Mouse (Mus musculus) liver, postnatal 0 days (tissue): ENCODE data around the gene Anks1. TPM values are rescaled to one million over a fixed set of nuclear protein-coding genes. Genes with fewer than 3 reads are reported as not detected.
"Not testable (repeated sequence)": the region's sequence is repeated elsewhere in the genome, so short reads cannot be mapped to it uniquely, and the experiment has no call there.

Experiments
- ATAC-seq: fragments of 200-750 bp; cut with Nextera tagmentation; 2 replicates; pipeline ENCODE4 v1.8.0; 2017; ENCODE audit warnings: mild to moderate bottlenecking, moderate library complexity
- DNase-seq: peaks from one replicate; pipeline ENCODE4 v3.0.0-alpha.2; 2016
- H3K27ac ChIP-seq: fragments of 300-500 bp; sonication (generic); 2 replicates; pipeline ENCODE4 v1.5.1; 2014; ENCODE audit warnings: antibody characterized with exemption, moderate library complexity, mild to moderate bottlenecking, low read depth
- H3K27me3 ChIP-seq: fragments of 300-500 bp; sonication (generic); 2 replicates; pipeline ENCODE4 v1.6.1; 2014; ENCODE audit warnings: low read length, control low read depth, mixed read lengths; ENCODE audit not compliant: insufficient read depth
- H3K36me3 ChIP-seq: fragments of 300-500 bp; sonication (generic); replicated peaks from 2 replicates; pipeline ENCODE4 v1.6.1; 2014; ENCODE audit warnings: mild to moderate bottlenecking, control low read depth, low read length, moderate library complexity, mixed read lengths; ENCODE audit not compliant: insufficient read depth
- H3K4me1 ChIP-seq: fragments of 300-500 bp; sonication (generic); 2 replicates; pipeline ENCODE4 v1.6.1; 2014; ENCODE audit warnings: antibody characterized with exemption, mild to moderate bottlenecking, control low read depth; ENCODE audit not compliant: insufficient read depth
- H3K4me2 ChIP-seq: fragments of 300-500 bp; sonication (generic); 2 replicates; pipeline ENCODE4 v1.6.1; 2014; ENCODE audit warnings: low read depth, mild to moderate bottlenecking, low read length, moderate library complexity, mixed read lengths
- H3K4me3 ChIP-seq: fragments of 300-500 bp; sonication (generic); 2 replicates; pipeline ENCODE4 v1.5.1; 2014; ENCODE audit warnings: low read depth, low read length
- H3K9ac ChIP-seq: fragments of 300-500 bp; sonication (generic); replicated peaks from 2 replicates; pipeline ENCODE4 v1.6.1; 2014; ENCODE audit warnings: mild to moderate bottlenecking, moderate library complexity
- H3K9me3 ChIP-seq: fragments of 300-500 bp; sonication (generic); 2 replicates; pipeline ENCODE4 v1.6.1; 2016; ENCODE audit warnings: mild to moderate bottlenecking, control low read depth, low read length, mixed read lengths
- CTCF ChIP-seq: sonication (generic); IDR thresholded peaks from 2 replicates; pipeline ENCODE4 v1.5.1; 2016; ENCODE audit warnings: antibody characterized with exemption, low read depth
- EP300 ChIP-seq: IDR thresholded peaks from 2 replicates; pipeline ENCODE4 v1.6.1; 2016; ENCODE audit warnings: antibody characterized with exemption, low read depth, mild to moderate bottlenecking
- WGBS: fragments of 180-500 bp; shearing (Covaris S2); extraction: QIAGEN DNeasy Blood & Tissue Kit; methylation state at CpG from one replicate; pipeline ENCODE4 v1.1.7; 2014; ENCODE audit not compliant: insufficient replicate concordance; 5-methylcytosine and 5-hydroxymethylcytosine counted together
- polyA plus RNA-seq: library from polyadenylated mRNA; unstranded; fragments of >200 nt; fragmentation: Nextera tagmentation; extraction: Ambion mirVana; gene quantifications from 2 replicates; pipeline ENCODE4 v1.2.1, GENCODE M21; 2015

Gene Anks1
- polyA plus RNA-seq, 1 experiment from 2014 or later, result 3.0 TPM

DNA sequence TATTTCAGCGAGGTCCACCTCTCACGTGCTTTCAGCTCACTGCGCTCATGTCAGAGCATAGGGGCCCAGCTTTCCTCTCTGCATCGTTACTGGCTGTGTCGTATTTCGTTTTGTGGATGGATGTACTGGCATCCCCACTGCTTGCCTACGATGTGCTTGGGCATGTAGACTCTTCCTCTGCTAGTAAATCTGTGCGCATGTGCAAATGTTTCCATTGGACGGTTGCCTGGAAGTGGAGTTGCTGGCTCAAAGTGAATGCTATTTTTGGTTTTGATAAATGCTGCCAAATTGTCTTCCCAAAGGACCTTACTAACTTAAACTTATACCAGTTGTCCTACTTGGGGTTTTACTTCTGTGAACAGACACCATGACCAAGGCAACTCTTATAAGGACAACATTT lies 62.4 kb downstream of the Anks1 start:
- Histone ChIP-seq H3K4me3 (no peak overlapping the region), H3K36me3 (peaks cover 10% of the 10 kb centered on the region), H3K27me3 (no peaks in the 10 kb centered on the region), H3K27ac (no peak overlapping the region), H3K9ac (no peak overlapping the region), H3K9me3 (no peaks in the 10 kb centered on the region), H3K4me2 (no peak overlapping the region), H3K4me1 (peaks cover 4% of the 10 kb centered on the region)
- TF ChIP-seq CTCF (no peak), EP300 (no peak)
- ATAC-seq (no peak), DNase-seq (no peak)
- 82% methylated on average over 9 of the region's 9 CpGs for WGBS

GRCm38 (mm10) chr17:27973337-27973736 lies 64.2 kb downstream of the Anks1 start:
- Histone ChIP-seq H3K9ac (no peak overlapping the region), H3K36me3 (peaks cover 25% of the 10 kb centered on the region), H3K4me3 (no peak overlapping the region), H3K4me2 (no peak overlapping the region), H3K27ac (no peak overlapping the region), H3K27me3 (no peaks in the 10 kb centered on the region), H3K4me1 (peaks cover 4% of the 10 kb centered on the region; the same call in 1 of the 2 replicates), H3K9me3 (no peaks in the 10 kb centered on the region)
- no peak for DNase-seq
- ATAC-seq, result no peak
- 70% methylated on average over 4 of the region's 4 CpGs for WGBS
- TF ChIP-seq CTCF (no peak), EP300 (no peak)

DNA sequence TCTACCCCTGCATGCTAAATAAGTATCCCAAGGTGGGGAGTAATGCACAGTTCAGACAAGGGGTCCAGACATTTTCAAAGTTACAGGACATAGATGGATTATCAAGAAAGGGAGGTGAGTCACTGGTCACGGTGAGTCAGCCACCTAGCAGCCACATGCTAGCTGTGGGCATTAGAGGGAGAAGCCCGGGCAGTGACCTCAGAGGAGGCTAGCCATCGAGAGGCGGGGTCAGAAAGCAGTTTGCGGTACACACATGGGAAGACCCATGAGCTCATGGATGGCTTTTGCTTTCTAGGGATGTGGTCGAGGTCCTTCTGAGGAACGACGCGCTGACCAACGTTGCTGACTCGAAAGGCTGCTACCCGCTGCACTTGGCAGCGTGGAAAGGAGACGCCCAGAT lies 67.2 kb downstream of the Anks1 start:
- H3K9me3 ChIP-seq, result no peaks in the 10 kb centered on the region
- no peak overlapping the region for H3K4me2 ChIP-seq
- H3K36me3 ChIP-seq, result peaks cover 28% of the 10 kb centered on the region
- ATAC-seq (no peak), DNase-seq (no peak)
- H3K9ac ChIP-seq, result no peak overlapping the region
- no peaks in the 10 kb centered on the region for H3K27me3 ChIP-seq
- WGBS, result 91% methylated on average over 14 of the region's 14 CpGs
- H3K4me3 ChIP-seq, result no peak overlapping the region
- TF ChIP-seq EP300, result no peak
- TF ChIP-seq CTCF, result no peak
- peaks cover 3% of the 10 kb centered on the region; the same call in 1 of the 2 replicates for H3K4me1 ChIP-seq
- no peak overlapping the region for H3K27ac ChIP-seq

- ATAC-seq (no peak), DNase-seq (no peak)
- Histone ChIP-seq H3K4me2 (no peak overlapping the region), H3K9ac (no peak overlapping the region), H3K4me1 (peaks cover 3% of the 10 kb centered on the region; the same call in 1 of the 2 replicates), H3K36me3 (peaks cover 28% of the 10 kb centered on the region), H3K4me3 (no peak overlapping the region), H3K27ac (no peak overlapping the region), H3K27me3 (no peaks in the 10 kb centered on the region), H3K9me3 (no peaks in the 10 kb centered on the region)
- TF ChIP-seq EP300 (no peak), CTCF (no peak)
- 88% methylated on average over 3 of the region's 3 CpGs for WGBS
Observed at GRCm38 (mm10) chr17:27977008-27977636, 68.0 kb downstream of the Anks1 start.

DNA sequence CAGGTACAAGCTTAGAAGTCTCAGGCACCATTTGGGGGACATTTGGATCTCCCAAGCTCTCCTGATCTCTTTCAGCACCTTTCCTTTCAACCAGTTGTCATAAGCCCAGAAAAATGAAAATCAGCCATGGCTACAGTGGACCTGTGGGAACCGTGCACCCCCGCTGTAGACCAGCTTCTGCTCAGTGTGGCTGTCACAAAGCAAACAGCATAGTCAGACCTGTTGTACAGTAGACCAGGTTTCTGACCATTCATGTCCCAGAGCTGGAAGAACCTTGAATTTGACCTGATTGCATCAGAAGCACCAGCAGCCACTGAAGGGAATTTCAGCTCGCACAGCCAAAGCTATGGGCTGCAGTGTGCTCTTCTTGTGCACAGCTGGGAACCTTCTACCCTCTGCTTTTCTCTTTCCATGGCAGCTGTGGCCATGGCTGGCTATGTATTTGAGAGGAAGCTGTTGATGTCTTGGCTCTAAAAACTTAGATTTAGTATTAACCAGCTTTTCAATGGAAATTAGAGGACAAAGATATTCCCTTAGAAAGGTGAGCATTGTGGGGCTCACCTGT lies 71.4 kb downstream of the Anks1 start:
- 64% methylated on average over 3 of the region's 3 CpGs for WGBS
- Histone ChIP-seq H3K27ac (no peak overlapping the region), H3K36me3 (peaks cover 31% of the 10 kb centered on the region), H3K4me3 (no peak overlapping the region), H3K4me2 (no peak overlapping the region), H3K27me3 (no peaks in the 10 kb centered on the region), H3K9me3 (no peaks in the 10 kb centered on the region), H3K4me1 (peaks cover 3% of the 10 kb centered on the region; the same call in 1 of the 2 replicates), H3K9ac (no peak overlapping the region)
- no peak for TF ChIP-seq CTCF
- no peak for TF ChIP-seq EP300
- ATAC-seq (peak; percentile 41; the same call in 1 of the 2 replicates), DNase-seq (no peak)

DNA sequence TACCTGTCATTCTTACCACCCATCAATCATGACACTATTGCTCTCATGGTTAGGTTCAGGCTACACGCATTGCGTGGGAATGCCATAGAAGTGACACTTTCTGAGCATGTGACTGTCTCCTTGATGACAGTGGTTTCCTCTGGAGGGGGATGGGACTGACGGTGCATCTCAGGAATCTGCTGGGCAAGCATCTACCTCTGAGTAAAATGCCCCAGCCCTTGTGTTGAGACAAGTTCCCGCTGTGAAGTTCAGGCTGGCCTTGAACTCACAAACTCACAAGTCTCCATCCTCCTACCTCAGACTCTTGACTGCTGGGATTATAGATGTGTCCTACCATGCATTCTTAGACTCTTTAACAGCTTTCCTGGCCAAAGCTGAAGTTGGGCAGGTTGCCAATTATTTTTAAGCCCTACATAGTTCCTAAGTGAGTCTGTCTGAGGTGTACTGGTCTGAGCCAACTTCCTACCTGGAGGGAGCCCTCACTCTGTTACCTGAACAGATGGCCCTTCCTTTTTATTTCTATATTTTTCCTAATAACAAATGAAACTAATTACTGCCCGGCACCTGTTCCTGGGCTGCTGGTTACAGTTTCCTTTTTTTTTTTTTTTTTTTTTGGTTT lies 72.5 kb downstream of the Anks1 start:
- Histone ChIP-seq H3K4me1 (peaks cover 3% of the 10 kb centered on the region; the same call in 1 of the 2 replicates), H3K36me3 (peaks cover 31% of the 10 kb centered on the region), H3K9me3 (no peaks in the 10 kb centered on the region), H3K9ac (no peak overlapping the region), H3K27me3 (no peaks in the 10 kb centered on the region), H3K4me3 (no peak overlapping the region), H3K27ac (no peak overlapping the region), H3K4me2 (no peak overlapping the region)
- TF ChIP-seq CTCF, result no peak
- TF ChIP-seq EP300, result no peak
- no peak for ATAC-seq
- WGBS, result 83% methylated on average over 5 of the region's 5 CpGs
- DNase-seq, result no peak

DNA sequence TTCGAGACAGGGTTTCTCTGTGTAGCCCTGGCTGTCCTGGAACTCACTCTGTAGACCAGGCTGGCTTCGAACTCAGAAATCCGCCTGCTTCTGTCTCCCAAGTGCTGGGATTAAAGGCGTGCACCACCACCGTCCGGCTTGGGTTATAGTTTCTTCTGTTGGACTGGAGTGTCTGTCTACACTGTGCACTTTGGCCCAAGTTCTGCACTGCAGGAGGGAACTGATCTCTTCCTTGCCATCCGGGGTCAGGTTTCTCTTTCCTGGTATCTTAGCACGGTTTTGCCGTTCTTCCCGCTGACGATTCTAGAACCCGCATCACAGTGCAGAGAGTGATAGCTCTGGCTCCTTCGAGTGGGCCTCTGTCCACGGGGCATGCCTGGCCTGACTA lies 73.0 kb downstream of the Anks1 start:
- peaks cover 34% of the 10 kb centered on the region for H3K36me3 ChIP-seq
- not testable (repeated sequence) for H3K27me3 ChIP-seq, H3K9ac ChIP-seq, H3K4me1 ChIP-seq, H3K4me2 ChIP-seq, H3K4me3 ChIP-seq, H3K9me3 ChIP-seq, ATAC-seq, H3K27ac ChIP-seq, DNase-seq
- 83% methylated on average over 13 of the region's 14 CpGs for WGBS
